ENCODE assay signal across 7 mouse cellular contexts in genomic region chr2:180170806-180171521, GRCm38 (mm10). TPM values are rescaled to one million over a fixed set of nuclear protein-coding genes. Genes with fewer than 3 reads are reported as not detected.
DNase-seq lines count a peak whose midpoint lies in the region; ATAC-seq lines count a peak whose summit lies in the region.

Adrm1 (plus strand) TSS chr2:180171485.

- H3K4me2 ChIP-seq in embryonic facial prominence, embryonic 11.5 days (ENCODE audit: low read depth, low read length) = peak within 1 kb of the TSS; percentile 65
- peak within 1 kb of the TSS; percentile 97 for H3K4me2 ChIP-seq in limb, embryonic 11.5 days (ENCODE audit: low read depth, severe bottlenecking)
- H3K4me2 ChIP-seq in midbrain, embryonic 14.5 days (ENCODE audit: low read length) = peak within 1 kb of the TSS; percentile 79

- 6% methylated on average over 41 of the region's 41 CpGs for WGBS in embryonic facial prominence, embryonic 11.5 days
- WGBS in limb, embryonic 11.5 days = 4% methylated on average over 40 of the region's 41 CpGs
- 5% methylated on average over 41 of the region's 41 CpGs for WGBS in midbrain, embryonic 14.5 days

- H3K27ac ChIP-seq in embryonic facial prominence, embryonic 11.5 days (replicated peaks; ENCODE audit: low read depth, low read length) = peak within 1 kb of the TSS; percentile 85
- peak within 1 kb of the TSS; percentile 81 for H3K27ac ChIP-seq in limb, embryonic 11.5 days (replicated peaks; ENCODE audit: low read depth, low read length)
- H3K27ac ChIP-seq in midbrain, embryonic 14.5 days (replicated peaks; ENCODE audit: low read depth, low read length) = peak within 1 kb of the TSS; percentile 94

- H3K4me1 ChIP-seq in embryonic facial prominence, embryonic 11.5 days (ENCODE audit: control insufficient read depth, insufficient read depth, low read length) = peaks cover 3% of the 10 kb centered on the region; the same call in 1 of the 2 replicates
- H3K4me1 ChIP-seq in limb, embryonic 11.5 days (ENCODE audit: control insufficient read depth, insufficient read depth, low read length) = peaks cover 10% of the 10 kb centered on the region
- peaks cover 14% of the 10 kb centered on the region for H3K4me1 ChIP-seq in midbrain, embryonic 14.5 days (ENCODE audit: control insufficient read depth, insufficient read depth, low read length)

- peak within 1 kb of the TSS; percentile 99 for H3K4me3 ChIP-seq in embryonic facial prominence, embryonic 11.5 days (ENCODE audit: low read depth, low read length)
- H3K4me3 ChIP-seq in limb, embryonic 11.5 days (ENCODE audit: low read depth, low read length) = peak within 1 kb of the TSS; percentile 75
- peak within 1 kb of the TSS; percentile 94 for H3K4me3 ChIP-seq in midbrain, embryonic 14.5 days (replicated peaks; ENCODE audit: low read depth, low read length)

- no peaks in the 10 kb centered on the region for H3K9me3 ChIP-seq in embryonic facial prominence, embryonic 11.5 days (replicated peaks; ENCODE audit: control insufficient read depth, low read length)
- H3K9me3 ChIP-seq in limb, embryonic 11.5 days (ENCODE audit: control insufficient read depth, low read length) = no peaks in the 10 kb centered on the region
- no peaks in the 10 kb centered on the region for H3K9me3 ChIP-seq in midbrain, embryonic 14.5 days (ENCODE audit: control insufficient read depth, low read length)

- peak; percentile 98 for DNase-seq in adrenal gland, postnatal 14 days
- peak; percentile 96 for DNase-seq in embryonic facial prominence, embryonic 11.5 days (ENCODE audit: low spot score)
- DNase-seq in heart, adult 11 months = peak; percentile 100
- peak; percentile 99 for DNase-seq in kidney, adult 18-20 months
- DNase-seq in limb, embryonic 11.5 days (ENCODE audit: low spot score) = peak; percentile 97
- DNase-seq in midbrain, embryonic 14.5 days = peak; percentile 98
- DNase-seq in spleen, adult 18-20 months = peak; percentile 96 to 98

- H3K27me3 ChIP-seq in embryonic facial prominence, embryonic 11.5 days (ENCODE audit: control insufficient read depth, insufficient read depth, low read length) = no peaks in the 10 kb centered on the region
- H3K27me3 ChIP-seq in limb, embryonic 11.5 days (ENCODE audit: control insufficient read depth, insufficient read depth, low read length) = no peaks in the 10 kb centered on the region
- no peaks in the 10 kb centered on the region for H3K27me3 ChIP-seq in midbrain, embryonic 14.5 days (ENCODE audit: control insufficient read depth, insufficient read depth, low read length)

- peaks cover 2% of the 10 kb centered on the region for H3K36me3 ChIP-seq in embryonic facial prominence, embryonic 11.5 days (replicated peaks; ENCODE audit: control insufficient read depth, insufficient read depth, low read depth, low read length)
- H3K36me3 ChIP-seq in limb, embryonic 11.5 days (ENCODE audit: control insufficient read depth, insufficient read depth, low read length) = peaks cover 18% of the 10 kb centered on the region
- peaks cover 31% of the 10 kb centered on the region for H3K36me3 ChIP-seq in midbrain, embryonic 14.5 days (ENCODE audit: control insufficient read depth, insufficient read depth, low read length)

- H3K9ac ChIP-seq in embryonic facial prominence, embryonic 11.5 days (replicated peaks; ENCODE audit: low read length) = peak within 1 kb of the TSS; percentile 97
- peak within 1 kb of the TSS; percentile 94 for H3K9ac ChIP-seq in limb, embryonic 11.5 days (ENCODE audit: low read length)
- H3K9ac ChIP-seq in midbrain, embryonic 14.5 days (replicated peaks; ENCODE audit: low read length) = peak within 1 kb of the TSS; percentile 96

- peak; percentile 99 for ATAC-seq in embryonic facial prominence, embryonic 11.5 days (replicated peaks; ENCODE audit: insufficient number of reproducible peaks, low FRiP score, low TSS enrichment, low read depth)
- ATAC-seq in limb, embryonic 11.5 days (ENCODE audit: insufficient number of reproducible peaks, low FRiP score, low TSS enrichment, low read depth) = peak; percentile 98
- ATAC-seq in midbrain, embryonic 14.5 days (ENCODE audit: low FRiP score, low TSS enrichment) = peak; percentile 98

RNA-seq across cellular contexts. Expression of gene Adrm1, which starts in this region (rescaled TPM):
- total RNA-seq in adrenal gland, postnatal 14 days (2021) = 126 and 130 TPM in 2 replicates
- 157 and 169 TPM in 2 replicates for polyA plus RNA-seq in embryonic facial prominence, embryonic 11.5 days (2014; fragmentation: Nextera tagmentation; extraction: Ambion mirVana)
- polyA plus RNA-seq in limb, embryonic 11.5 days (2014; fragmentation: Nextera tagmentation; extraction: Ambion mirVana) = 187 and 191 TPM in 2 replicates
- polyA plus RNA-seq in midbrain, embryonic 14.5 days (2014; fragmentation: Nextera tagmentation; extraction: Ambion mirVana) = 158 and 179 TPM in 2 replicates

Comparison
In these comparisons a context has a peak if more than half of its experiments do, and no peak if none do; other contexts are left out.
1. Peak in every context shown above with its lines: DNase-seq, ATAC-seq, H3K4me3 ChIP-seq and H3K27ac ChIP-seq.